Mouse (Mus musculus) lung, postnatal 0 days (tissue): ENCODE measurements around the gene Pstpip1. TPM values are rescaled to one million over a fixed set of nuclear protein-coding genes. Genes with fewer than 3 reads are reported as not detected.

Experiments
- ATAC-seq: fragments of 200-750 bp; cut with Nextera tagmentation; 2 replicates; pipeline ENCODE4 v1.8.0; 2017; ENCODE audit warnings: moderate library complexity
- DNase-seq: peaks from one replicate; pipeline ENCODE4 v3.0.0-alpha.2; 2016; ENCODE audit warnings: low spot score
- H3K27ac ChIP-seq: fragments of 300-500 bp; sonication (generic); 2 replicates; pipeline ENCODE4 v1.5.1; 2014; ENCODE audit warnings: antibody characterized with exemption, mild to moderate bottlenecking, low read length, mixed read lengths
- H3K27me3 ChIP-seq: fragments of 300-500 bp; sonication (generic); replicated peaks from 2 replicates; pipeline ENCODE4 v1.6.1; 2014; ENCODE audit warnings: low read length, mixed read lengths; ENCODE audit not compliant: insufficient read depth
- H3K36me3 ChIP-seq: fragments of 300-500 bp; sonication (generic); 2 replicates; pipeline ENCODE4 v1.6.1; 2014; ENCODE audit warnings: low read length, mixed read lengths; ENCODE audit not compliant: insufficient read depth
- H3K4me1 ChIP-seq: fragments of 300-500 bp; sonication (generic); 2 replicates; pipeline ENCODE4 v1.6.1; 2014; ENCODE audit warnings: antibody characterized with exemption, low read depth, low read length, mixed read lengths; ENCODE audit not compliant: insufficient read depth
- H3K4me2 ChIP-seq: fragments of 300-500 bp; sonication (generic); replicated peaks from 2 replicates; pipeline ENCODE4 v1.6.1; 2014; ENCODE audit warnings: low read depth, mild to moderate bottlenecking, low read length, moderate library complexity, mixed read lengths
- H3K4me3 ChIP-seq: fragments of 300-500 bp; sonication (generic); 2 replicates; pipeline ENCODE4 v1.5.1; 2014; ENCODE audit warnings: low read depth, low read length
- H3K9ac ChIP-seq: fragments of 300-500 bp; sonication (generic); replicated peaks from 2 replicates; pipeline ENCODE4 v1.6.1; 2014; ENCODE audit warnings: low read depth, mild to moderate bottlenecking
- H3K9me3 ChIP-seq: fragments of 300-500 bp; sonication (generic); 2 replicates; pipeline ENCODE4 v1.6.1; 2016; ENCODE audit warnings: low read length, mixed read lengths
- CTCF ChIP-seq: IDR thresholded peaks from 2 replicates; pipeline ENCODE4 v1.5.1; 2016; ENCODE audit warnings: antibody characterized with exemption, mild to moderate bottlenecking
- EP300 ChIP-seq: IDR thresholded peaks from 2 replicates; pipeline ENCODE4 v1.6.1; 2016; ENCODE audit warnings: antibody characterized with exemption, mild to moderate bottlenecking, control low read depth
- WGBS: fragments of 180-500 bp; shearing (Covaris S2); extraction: QIAGEN DNeasy Blood & Tissue Kit; methylation state at CpG from one replicate; pipeline ENCODE4 v1.1.7; 2014; 5-methylcytosine and 5-hydroxymethylcytosine counted together
- polyA plus RNA-seq: library from polyadenylated mRNA; unstranded; fragments of >200 nt; fragmentation: Nextera tagmentation; extraction: Ambion mirVana; gene quantifications from 2 replicates; pipeline ENCODE4 v1.2.1, GENCODE M21; 2015

The Pstpip1 gene
- polyA plus RNA-seq, 1 experiment from 2014 or later: 2.8 TPM

GRCm38 (mm10) chr9:56100041-56100522 is 10.3 kb downstream of the Pstpip1 start:
- TF ChIP-seq EP300 (no peak), CTCF (no peak)
- Histone ChIP-seq H3K9ac (no peak overlapping the region), H3K4me1 (no peaks in the 10 kb centered on the region), H3K36me3 (no peaks in the 10 kb centered on the region), H3K27me3 (no peaks in the 10 kb centered on the region), H3K9me3 (no peaks in the 10 kb centered on the region), H3K27ac (no peak overlapping the region), H3K4me3 (no peak overlapping the region), H3K4me2 (no peak overlapping the region)
- WGBS: 70% methylated on average over 7 of the region's 7 CpGs
- DNase-seq: no peak
- ATAC-seq: no peak

- DNase-seq: no peak
- H3K4me2 ChIP-seq: no peak overlapping the region
- WGBS: 17% methylated on average over 4 of the region's 4 CpGs
Observed at GRCm38 (mm10) chr9:56101022-56101421, 11.3 kb downstream of the Pstpip1 start.

GRCm38 (mm10) chr9:56104921-56105320 is 15.2 kb downstream of the Pstpip1 start:
- TF ChIP-seq CTCF (no peak), EP300 (no peak)
- Histone ChIP-seq H3K9ac (no peak overlapping the region), H3K4me1 (peaks cover 4% of the 10 kb centered on the region), H3K36me3 (no peaks in the 10 kb centered on the region), H3K9me3 (no peaks in the 10 kb centered on the region), H3K27ac (no peak overlapping the region), H3K27me3 (no peaks in the 10 kb centered on the region), H3K4me2 (no peak overlapping the region), H3K4me3 (no peak overlapping the region)
- DNase-seq: no peak
- 38% methylated on average over 7 of the region's 7 CpGs for WGBS
- no peak for ATAC-seq

More at GRCm38 (mm10) chr9:56101022-56101421, 11.3 kb downstream of the Pstpip1 start:
- Histone ChIP-seq H3K9ac (no peak overlapping the region), H3K9me3 (no peaks in the 10 kb centered on the region), H3K4me3 (no peak overlapping the region), H3K36me3 (no peaks in the 10 kb centered on the region), H3K27me3 (no peaks in the 10 kb centered on the region), H3K27ac (no peak overlapping the region), H3K4me1 (no peaks in the 10 kb centered on the region)
- no peak for ATAC-seq
- no peak for TF ChIP-seq EP300
- TF ChIP-seq CTCF: no peak

- H3K27me3 ChIP-seq: no peaks in the 10 kb centered on the region
- no peak for TF ChIP-seq CTCF
- no peak for TF ChIP-seq EP300
- WGBS: 68% methylated on average over 6 of the region's 6 CpGs
Observed at GRCm38 (mm10) chr9:56106274-56107072, 16.7 kb downstream of the Pstpip1 start.

GRCm38 (mm10) chr9:56107527-56107926 is 17.8 kb downstream of the Pstpip1 start:
- DNase-seq (no peak), ATAC-seq (peak; percentile 78)
- H3K4me1 ChIP-seq: peaks cover 4% of the 10 kb centered on the region
- no peaks in the 10 kb centered on the region for H3K27me3 ChIP-seq
- H3K9ac ChIP-seq: no peak overlapping the region
- no peaks in the 10 kb centered on the region for H3K36me3 ChIP-seq
- no peaks in the 10 kb centered on the region for H3K9me3 ChIP-seq
- H3K27ac ChIP-seq: no peak overlapping the region
- no peak overlapping the region for H3K4me2 ChIP-seq
- TF ChIP-seq EP300: peak; percentile 63; the same call in 1 of the 2 replicates
- TF ChIP-seq CTCF: no peak
- whole genome bisulfite sequencing: 73% methylated on average over 6 of the region's 6 CpGs
- H3K4me3 ChIP-seq: no peak overlapping the region

More at GRCm38 (mm10) chr9:56106274-56107072, 16.7 kb downstream of the Pstpip1 start:
- no peaks in the 10 kb centered on the region for H3K9me3 ChIP-seq
- H3K4me2 ChIP-seq: no peak overlapping the region
- no peak overlapping the region for H3K4me3 ChIP-seq
- H3K9ac ChIP-seq: no peak overlapping the region
- DNase-seq: no peak
- no peaks in the 10 kb centered on the region for H3K36me3 ChIP-seq
- no peak for ATAC-seq
- H3K27ac ChIP-seq: no peak overlapping the region
- H3K4me1 ChIP-seq: peaks cover 4% of the 10 kb centered on the region

GRCm38 (mm10) chr9:56108174-56108573 is 18.4 kb downstream of the Pstpip1 start:
- no peak for DNase-seq
- no peak overlapping the region for H3K4me2 ChIP-seq
- 74% methylated on average over 5 of the region's 5 CpGs for WGBS

More at GRCm38 (mm10) chr9:56108174-56108573, 18.4 kb downstream of the Pstpip1 start:
- peak; percentile 28; the same call in 1 of the 2 replicates for ATAC-seq
- Histone ChIP-seq H3K36me3 (no peaks in the 10 kb centered on the region), H3K9me3 (no peaks in the 10 kb centered on the region), H3K27ac (no peak overlapping the region), H3K9ac (no peak overlapping the region), H3K27me3 (no peaks in the 10 kb centered on the region), H3K4me3 (no peak overlapping the region), H3K4me1 (peaks cover 4% of the 10 kb centered on the region)
- TF ChIP-seq EP300: no peak
- no peak for TF ChIP-seq CTCF
